Mouse (Mus musculus) spleen, adult 2 months (tissue): ENCODE data around the gene Srcap.

Experiments
- CTCF ChIP-seq: fragments of 200-500 bp; IDR thresholded peaks from 2 replicates; pipeline ENCODE4 v1.5.1; 2011; ENCODE audit warnings: mild to moderate bottlenecking, inconsistent platforms; ENCODE audit not compliant: insufficient read depth, insufficient read length, insufficient replicate concordance; ENCODE audit errors: extremely low read depth
- POLR2A ChIP-seq: fragments of 200-500 bp; IDR thresholded peaks from 2 replicates; pipeline ENCODE4 v1.6.1; 2011; ENCODE audit warnings: low read depth, low read length, inconsistent platforms

- no peak for TF ChIP-seq CTCF
- TF ChIP-seq POLR2A, result no peak
Measured at GRCm38 (mm10) chr7:127573503-127574008, 61.8 kb downstream of the Srcap start.
